Mouse (Mus musculus): ENCODE results near the gene Ppargc1a. TPM values are rescaled to one million over a fixed set of nuclear protein-coding genes. Genes with fewer than 3 reads are reported as not detected.
A peak's percentile ranks its signal among the peaks of the same experiment; 100 is the strongest.

Gene Ppargc1a
- polyA plus RNA-seq, 1 experiment: 23.0 TPM

DNA sequence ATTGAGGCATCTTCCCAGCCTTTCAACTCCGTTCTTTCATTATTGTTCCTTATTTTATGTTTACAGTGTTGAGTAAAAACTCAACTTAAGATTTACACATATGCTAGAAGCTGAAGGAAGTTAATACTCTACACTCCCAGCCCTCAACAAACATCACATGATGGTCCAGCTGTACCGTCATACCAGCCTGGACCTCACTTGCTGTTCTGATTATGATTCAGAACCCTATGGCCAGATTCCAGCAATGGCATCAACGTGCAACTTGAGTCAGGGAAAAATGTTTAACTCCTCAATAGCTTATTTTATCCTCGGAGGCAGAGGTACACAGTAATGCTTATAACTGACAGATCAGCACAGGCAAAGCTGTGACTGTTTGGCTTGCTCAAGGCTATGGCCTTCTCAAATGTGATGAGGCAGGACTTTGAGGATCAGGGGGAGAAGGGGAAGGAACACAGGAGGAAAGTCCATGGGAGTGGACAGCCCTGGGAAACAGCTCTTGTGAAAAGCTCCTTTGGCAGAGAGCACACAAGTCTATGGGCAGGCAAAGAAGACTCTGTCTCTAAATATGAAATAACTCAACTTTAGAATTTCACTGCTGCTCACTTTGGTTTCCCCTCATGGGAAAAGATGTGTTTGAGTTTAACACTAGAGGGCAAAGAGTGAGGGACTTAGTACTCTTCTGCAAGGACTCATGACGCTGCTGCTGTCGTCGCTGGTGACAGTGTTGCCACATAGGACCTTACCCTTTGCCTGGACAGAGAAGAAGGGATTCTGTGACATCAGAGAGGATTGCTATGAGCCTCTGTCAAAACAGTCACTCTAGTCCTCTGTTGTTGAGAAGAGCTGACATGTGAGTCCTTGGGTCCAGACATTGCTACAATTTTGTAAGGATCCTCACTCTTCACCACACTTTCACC, 22.1 kb downstream of the Ppargc1a start:
- peaks cover 38% of the 10 kb centered on the region for H3K4me1 ChIP-seq (ENCODE audit: control insufficient read depth, insufficient read depth, low read length)
- H3K27me3 ChIP-seq (replicated peaks; ENCODE audit: control insufficient read depth, insufficient read depth, low read length): no peaks in the 10 kb centered on the region
- TF ChIP-seq POLR2A (IDR thresholded peaks at IDR 0.05; ENCODE audit: low read depth, low read length) (no peak), CTCF (conservative IDR thresholded peaks at IDR 0.05; ENCODE audit: insufficient read depth, insufficient read length, low read depth, low read length) (no peak)
- 39% methylated on average over 7 of the region's 7 CpGs for WGBS
- H3K4me3 ChIP-seq (ENCODE audit: insufficient read depth, low read depth, low read length): no peak overlapping the region
- peaks cover 1% of the 10 kb centered on the region; the same call in 1 of the 2 replicates for H3K36me3 ChIP-seq (ENCODE audit: control insufficient read depth, insufficient read depth, low read length)
- DNase-seq: peak; percentile 73
- H3K27ac ChIP-seq (ENCODE audit: insufficient read depth, low read depth, low read length): peak overlapping the region; percentile 45

DNA sequence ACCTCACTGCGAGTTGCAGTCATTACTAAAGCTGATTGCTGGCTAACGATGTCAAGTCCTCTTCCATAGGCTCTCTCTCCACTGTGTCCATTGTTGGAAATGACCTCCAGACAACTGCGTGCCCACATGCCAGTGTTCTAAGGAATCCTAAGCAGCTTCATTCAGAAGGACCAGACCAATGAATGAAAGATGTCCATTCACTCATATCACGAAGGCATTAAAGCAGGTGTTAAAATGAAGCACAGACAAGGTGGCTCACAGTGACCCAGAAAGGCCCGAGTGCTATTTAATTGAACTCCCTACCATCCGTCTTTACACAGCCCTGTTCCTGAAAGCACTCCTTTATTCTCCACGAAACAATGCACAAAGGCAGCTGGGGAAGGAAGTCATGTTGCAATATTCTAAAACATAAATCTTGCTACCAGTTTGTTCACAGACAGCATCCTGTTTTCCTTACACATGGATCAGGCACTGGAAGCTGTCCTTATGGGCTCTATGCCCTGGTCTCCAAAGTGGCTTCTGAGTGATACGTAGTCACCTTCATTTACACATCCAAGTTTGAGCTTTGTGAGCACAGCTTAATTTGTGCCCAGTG, 23.3 kb downstream of the Ppargc1a start:
- peak overlapping the region; percentile 72 for H3K27ac ChIP-seq (ENCODE audit: insufficient read depth, low read depth, low read length)
- WGBS: 39% methylated on average over 8 of the region's 8 CpGs
- H3K4me3 ChIP-seq (ENCODE audit: insufficient read depth, low read depth, low read length): no peak overlapping the region
- no peak for DNase-seq
- H3K4me1 ChIP-seq (ENCODE audit: control insufficient read depth, insufficient read depth, low read length): peaks cover 44% of the 10 kb centered on the region
- peaks cover 1% of the 10 kb centered on the region; the same call in 1 of the 2 replicates for H3K36me3 ChIP-seq (ENCODE audit: control insufficient read depth, insufficient read depth, low read length)
- no peaks in the 10 kb centered on the region for H3K27me3 ChIP-seq (replicated peaks; ENCODE audit: control insufficient read depth, insufficient read depth, low read length)
- no peak for TF ChIP-seq POLR2A (IDR thresholded peaks at IDR 0.05; ENCODE audit: low read depth, low read length)
- no peak for TF ChIP-seq CTCF (conservative IDR thresholded peaks at IDR 0.05; ENCODE audit: insufficient read depth, insufficient read length, low read depth, low read length)

DNA sequence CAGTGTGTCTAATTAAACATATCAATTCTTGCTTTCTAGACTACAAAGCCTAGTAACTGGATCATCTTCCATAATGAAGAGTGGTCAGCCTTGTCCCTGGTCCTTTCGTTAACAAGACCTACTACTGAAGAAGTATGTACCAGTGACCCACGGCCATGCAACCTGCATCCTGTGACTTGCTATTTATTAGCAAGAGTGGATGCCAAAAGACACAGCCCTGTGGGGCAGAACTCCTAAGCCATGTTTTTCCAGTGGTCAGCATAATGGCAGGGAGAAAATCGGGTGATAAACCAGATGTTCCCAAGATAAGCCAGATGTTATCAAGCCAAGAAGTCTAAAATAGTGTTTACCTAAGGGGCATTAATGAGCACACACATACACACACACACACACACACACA, 26.0 kb downstream of the Ppargc1a start:
- Histone ChIP-seq H3K4me3 (ENCODE audit: insufficient read depth, low read depth, low read length) (no peak overlapping the region), H3K36me3 (ENCODE audit: control insufficient read depth, insufficient read depth, low read length) (no peaks in the 10 kb centered on the region; the same call in 1 of the 2 replicates), H3K4me1 (ENCODE audit: control insufficient read depth, insufficient read depth, low read length) (peaks cover 50% of the 10 kb centered on the region), H3K27me3 (replicated peaks; ENCODE audit: control insufficient read depth, insufficient read depth, low read length) (no peaks in the 10 kb centered on the region), H3K27ac (ENCODE audit: insufficient read depth, low read depth, low read length) (peak overlapping the region; percentile 59; the same call in 1 of the 2 replicates)
- WGBS: 31% methylated on average over 3 of the region's 3 CpGs
- TF ChIP-seq POLR2A (IDR thresholded peaks at IDR 0.05; ENCODE audit: low read depth, low read length) (no peak), CTCF (conservative IDR thresholded peaks at IDR 0.05; ENCODE audit: insufficient read depth, insufficient read length, low read depth, low read length) (no peak)
- DNase-seq: peak; percentile 60

DNA sequence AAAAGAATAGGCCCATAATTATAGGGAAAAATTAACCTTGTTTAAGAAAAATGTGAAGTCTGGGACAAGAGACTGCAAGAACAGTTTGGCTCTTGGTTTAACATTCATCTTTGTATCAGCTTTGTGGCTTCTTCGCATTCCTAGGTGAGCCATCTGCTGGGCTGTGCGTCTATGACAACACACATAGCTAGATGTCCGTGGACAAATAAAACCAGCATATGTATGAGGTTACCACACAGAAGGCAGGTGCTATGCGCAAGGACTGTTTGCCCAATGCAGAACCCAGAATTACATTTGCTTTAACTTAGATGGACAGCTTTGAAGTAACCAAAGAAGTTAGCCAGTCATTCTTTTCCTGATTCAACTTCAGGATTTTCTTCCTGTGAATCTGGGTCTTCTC, 26.7 kb downstream of the Ppargc1a start:
- no peaks in the 10 kb centered on the region for H3K36me3 ChIP-seq (ENCODE audit: control insufficient read depth, insufficient read depth, low read length)
- peak overlapping the region; percentile 11 for H3K27ac ChIP-seq (ENCODE audit: insufficient read depth, low read depth, low read length)
- H3K27me3 ChIP-seq (replicated peaks; ENCODE audit: control insufficient read depth, insufficient read depth, low read length): no peaks in the 10 kb centered on the region
- no peak overlapping the region for H3K4me3 ChIP-seq (ENCODE audit: insufficient read depth, low read depth, low read length)
- no peak for TF ChIP-seq POLR2A (IDR thresholded peaks at IDR 0.05; ENCODE audit: low read depth, low read length)
- TF ChIP-seq CTCF (conservative IDR thresholded peaks at IDR 0.05; ENCODE audit: insufficient read depth, insufficient read length, low read depth, low read length): no peak; the same call in 1 of the 2 replicates
- H3K4me1 ChIP-seq (ENCODE audit: control insufficient read depth, insufficient read depth, low read length): peaks cover 47% of the 10 kb centered on the region
- 54% methylated on average over 4 of the region's 4 CpGs for WGBS
- no peak for DNase-seq

DNA sequence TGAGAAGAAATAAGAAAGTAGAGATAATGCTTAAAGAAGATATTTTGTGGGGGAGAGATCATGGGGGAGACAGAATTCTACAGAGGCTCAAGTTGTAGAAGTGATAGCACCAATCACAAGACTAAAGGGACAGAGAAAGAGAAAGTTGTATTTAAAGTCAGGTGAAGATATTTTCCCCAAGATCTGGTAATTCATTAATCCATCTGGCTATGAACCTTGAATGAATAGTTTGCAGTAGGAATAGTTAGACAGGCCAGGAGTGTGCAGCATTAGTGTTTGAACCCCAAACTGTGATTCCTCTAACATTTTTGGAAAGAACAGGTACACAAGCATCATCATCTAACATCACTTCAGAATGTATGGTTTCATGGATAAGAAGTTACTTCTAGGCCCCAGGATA, 28.0 kb downstream of the Ppargc1a start:
- Histone ChIP-seq H3K36me3 (ENCODE audit: control insufficient read depth, insufficient read depth, low read length) (no peaks in the 10 kb centered on the region), H3K4me3 (ENCODE audit: insufficient read depth, low read depth, low read length) (no peak overlapping the region), H3K27me3 (replicated peaks; ENCODE audit: control insufficient read depth, insufficient read depth, low read length) (no peaks in the 10 kb centered on the region), H3K27ac (ENCODE audit: insufficient read depth, low read depth, low read length) (peak overlapping the region; percentile 89), H3K4me1 (ENCODE audit: control insufficient read depth, insufficient read depth, low read length) (peaks cover 37% of the 10 kb centered on the region)
- no peak for TF ChIP-seq POLR2A (IDR thresholded peaks at IDR 0.05; ENCODE audit: low read depth, low read length)
- no peak for TF ChIP-seq CTCF (conservative IDR thresholded peaks at IDR 0.05; ENCODE audit: insufficient read depth, insufficient read length, low read depth, low read length)
- DNase-seq: peak; percentile 66

DNA sequence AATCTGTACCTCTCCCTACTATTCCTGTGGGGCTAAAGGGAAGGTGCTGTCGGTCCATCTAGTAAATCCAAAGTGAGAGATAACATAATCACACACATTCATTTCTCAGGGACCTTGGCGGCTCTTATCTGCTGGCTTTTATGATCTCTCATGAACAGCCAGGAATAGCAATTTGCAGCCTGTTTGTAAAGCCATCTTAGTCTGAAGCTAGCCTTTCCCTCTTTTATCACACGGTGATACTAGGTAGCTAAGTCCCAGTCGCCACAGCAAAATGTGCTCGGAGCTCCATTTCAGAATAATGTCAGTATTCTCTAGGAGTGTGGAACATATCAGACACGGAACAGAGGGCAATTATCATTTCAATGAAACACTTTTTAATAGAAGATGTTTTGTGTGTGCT, 29.2 kb downstream of the Ppargc1a start:
- no peak for TF ChIP-seq POLR2A (IDR thresholded peaks at IDR 0.05; ENCODE audit: low read depth, low read length)
- TF ChIP-seq CTCF (conservative IDR thresholded peaks at IDR 0.05; ENCODE audit: insufficient read depth, insufficient read length, low read depth, low read length): no peak
- H3K4me1 ChIP-seq (ENCODE audit: control insufficient read depth, insufficient read depth, low read length): peaks cover 38% of the 10 kb centered on the region; the same call in 1 of the 2 replicates
- 68% methylated on average over 6 of the region's 6 CpGs for WGBS
- H3K36me3 ChIP-seq (ENCODE audit: control insufficient read depth, insufficient read depth, low read length): no peaks in the 10 kb centered on the region
- no peaks in the 10 kb centered on the region for H3K27me3 ChIP-seq (replicated peaks; ENCODE audit: control insufficient read depth, insufficient read depth, low read length)
- no peak overlapping the region for H3K4me3 ChIP-seq (ENCODE audit: insufficient read depth, low read depth, low read length)
- no peak for DNase-seq
- H3K27ac ChIP-seq (ENCODE audit: insufficient read depth, low read depth, low read length): peak overlapping the region; percentile 47

DNA sequence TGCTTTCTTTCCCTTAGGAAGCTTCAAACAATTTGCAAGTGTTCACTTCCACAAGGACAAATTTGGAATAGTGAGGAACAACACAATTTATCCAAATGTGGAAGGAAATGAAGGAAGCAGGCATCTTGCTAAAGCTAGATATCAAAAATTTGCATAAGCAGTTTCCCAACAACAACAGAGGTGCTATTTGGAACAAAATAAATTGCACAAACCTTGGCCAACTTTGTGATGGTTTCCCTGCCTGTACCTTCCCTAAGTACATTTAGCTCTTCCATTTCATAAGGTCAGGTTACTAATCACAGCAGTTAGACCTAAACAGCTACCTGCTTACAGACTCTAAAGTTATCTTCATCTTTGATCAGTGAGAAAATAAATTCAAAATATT, 29.9 kb downstream of the Ppargc1a start:
- H3K36me3 ChIP-seq (ENCODE audit: control insufficient read depth, insufficient read depth, low read length): no peaks in the 10 kb centered on the region
- no peaks in the 10 kb centered on the region for H3K27me3 ChIP-seq (replicated peaks; ENCODE audit: control insufficient read depth, insufficient read depth, low read length)
- H3K4me3 ChIP-seq (ENCODE audit: insufficient read depth, low read depth, low read length): no peak overlapping the region
- DNase-seq: no peak
- H3K27ac ChIP-seq (ENCODE audit: insufficient read depth, low read depth, low read length): peak overlapping the region; percentile 90
- peaks cover 38% of the 10 kb centered on the region; the same call in 1 of the 2 replicates for H3K4me1 ChIP-seq (ENCODE audit: control insufficient read depth, insufficient read depth, low read length)
- TF ChIP-seq CTCF (conservative IDR thresholded peaks at IDR 0.05; ENCODE audit: insufficient read depth, insufficient read length, low read depth, low read length) (no peak), POLR2A (IDR thresholded peaks at IDR 0.05; ENCODE audit: low read depth, low read length) (no peak)

Measured in kidney, adult 2 months (tissue).